Mouse (Mus musculus) erythroblast, embryonic 14.5 days (primary cell): Measurements from ENCODE around the gene Ddi2.

ENCODE experiments used
- GATA1 ChIP-seq: IDR thresholded peaks from 2 replicates; pipeline ENCODE4 v1.6.1; 2012; ENCODE audit warnings: low read length, inconsistent platforms, mixed read lengths
- TAL1 ChIP-seq: IDR thresholded peaks from 3 replicates; pipeline ENCODE4 v1.6.1; 2012; ENCODE audit warnings: low read length, inconsistent platforms, mixed read lengths

DNA sequence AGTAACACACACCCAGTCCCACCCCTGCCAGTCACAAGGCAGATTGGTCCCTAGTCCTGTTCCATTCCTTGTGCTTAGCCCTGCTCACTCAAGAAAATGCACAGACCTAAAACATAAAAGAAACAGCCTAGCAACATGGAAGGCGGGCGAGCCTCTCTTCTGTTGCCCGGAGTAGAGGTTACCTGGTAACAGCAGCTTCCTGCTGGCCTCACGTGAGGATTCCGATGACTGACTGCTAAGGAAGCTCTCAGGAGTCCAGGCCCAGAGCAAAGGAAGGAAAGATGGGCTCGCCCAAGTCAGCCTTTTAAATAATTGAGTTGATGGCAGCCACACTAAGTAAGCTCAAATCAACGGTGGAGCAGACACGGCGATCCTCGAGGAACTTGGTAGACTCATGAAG, 71.3 kb downstream of the Ddi2 start:
- TF ChIP-seq GATA1 (no peak), TAL1 (no peak)
